Mouse (Mus musculus) effector memory CD4-positive, alpha-beta T cell, adult 5 months (primary cell): ENCODE data around the gene Dapk1. TPM values are rescaled to one million over a fixed set of nuclear protein-coding genes. Genes with fewer than 3 reads are reported as not detected.

Experiments used
- polyA plus RNA-seq: library from polyadenylated mRNA; unstranded; fragments of 100-300 nt; shearing (Covaris generic); gene quantifications from one replicate; pipeline ENCODE4 v1.2.1, GENCODE M21; 2017

Gene Dapk1
- not detected for polyA plus RNA-seq

GRCm38 (mm10) chr13:60601436-60602415, at the start of gene Dapk1:
Dapk1 (plus strand) TSS chr13:60601947.

GRCm38 (mm10) chr13:60786264-60786663, 184.5 kb downstream of the Dapk1 start, which contains the start of gene BC051665:
BC051665 (minus strand) TSS chr13:60786364.

GRCm38 (mm10) chr13:60802749-60803148, 201.0 kb downstream of the Dapk1 start, which contains the start of gene Ctsll3:
Ctsll3 (minus strand) TSS chr13:60802849.

Other genes with a start within 250 kb of the Dapk1 start
- not detected for gene BC051665, start 184.4 kb downstream of the Dapk1 start, polyA plus RNA-seq
- not detected for gene Ctsll3, start 200.9 kb downstream of the Dapk1 start, polyA plus RNA-seq